Mouse (Mus musculus) liver, postnatal 0 days (tissue): ENCODE measurements at regions not wholly inside any gene's neighbourhood (a gene's known extent, or its start where the extent isn't known, plus 50 kb on each side); places are given as distances from the start of the nearest gene placed in this dataset.

ENCODE experiments used
- CTCF ChIP-seq: sonication (generic); IDR thresholded peaks from 2 replicates; pipeline ENCODE4 v1.5.1; 2016; ENCODE audit warnings: antibody characterized with exemption, low read depth
- EP300 ChIP-seq: IDR thresholded peaks from 2 replicates; pipeline ENCODE4 v1.6.1; 2016; ENCODE audit warnings: antibody characterized with exemption, low read depth, mild to moderate bottlenecking

DNA sequence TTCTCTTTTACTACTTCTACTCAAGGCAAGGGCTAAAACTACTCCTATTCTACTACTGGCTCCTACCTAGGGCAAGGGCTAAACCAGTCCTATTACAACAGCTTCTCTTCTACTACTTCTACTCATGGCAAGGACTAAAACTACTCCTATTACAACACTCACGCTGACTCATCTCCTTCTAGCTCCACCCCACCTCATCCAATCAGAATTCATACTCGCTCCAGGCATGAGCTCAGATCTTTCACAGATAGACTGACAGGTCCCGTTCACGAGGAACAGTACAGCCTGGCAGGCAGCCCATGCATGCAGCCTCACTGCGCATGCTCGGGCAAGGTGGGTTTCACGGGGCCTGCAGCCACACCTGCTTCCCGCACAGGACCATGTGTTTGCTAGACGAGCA is 79.6 kb upstream of the Nyx start:
- TF ChIP-seq CTCF (no peak), EP300 (no peak)
